Mouse (Mus musculus) lung, postnatal 36 days (tissue): ENCODE results near the gene Pnpla3.

Experiments used
- DNase-seq: peaks from one replicate; pipeline ENCODE4 v3.0.0; 2022; ENCODE audit warnings: mixed read lengths

Pnpla3 gene

GRCm38 (mm10) chr15:84217969-84218782, 50.5 kb downstream of the Pnpla3 start:
- DNase-seq = no peak

- peak; percentile 32 for DNase-seq
Observed at GRCm38 (mm10) chr15:84218783-84219271, 51.2 kb downstream of the Pnpla3 start.

- DNase-seq = no peak
Observed at GRCm38 (mm10) chr15:84221539-84221938, 53.9 kb downstream of the Pnpla3 start.

GRCm38 (mm10) chr15:84223423-84223822, 55.8 kb downstream of the Pnpla3 start:
- DNase-seq = no peak

- no peak for DNase-seq
Observed at GRCm38 (mm10) chr15:84224779-84225178, 57.1 kb downstream of the Pnpla3 start.

GRCm38 (mm10) chr15:84226918-84227317, 59.3 kb downstream of the Pnpla3 start:
- DNase-seq = no peak

- DNase-seq = peak; percentile 68
Observed at GRCm38 (mm10) chr15:84230661-84231060, 63.0 kb downstream of the Pnpla3 start.

GRCm38 (mm10) chr15:84231113-84231712, 63.6 kb downstream of the Pnpla3 start:
- peak; percentile 81 for DNase-seq

GRCm38 (mm10) chr15:84231721-84232561, 64.3 kb downstream of the Pnpla3 start, which contains the start of gene Parvb:
Gene Parvb, plus strand, starts transcription at chr15:84232043.
- peak; percentile 70 for DNase-seq

GRCm38 (mm10) chr15:84232609-84233008, 65.0 kb downstream of the Pnpla3 start:
- DNase-seq = no peak

- no peak for DNase-seq
Observed at GRCm38 (mm10) chr15:84234794-84235581, 67.4 kb downstream of the Pnpla3 start.

- peak; percentile 92 for DNase-seq
Observed at GRCm38 (mm10) chr15:84235646-84236045, 68.0 kb downstream of the Pnpla3 start.
